Mouse (Mus musculus) liver, adult 2 months (tissue): ENCODE measurements around the gene Nup50. TPM values are rescaled to one million over a fixed set of nuclear protein-coding genes. Genes with fewer than 3 reads are reported as not detected.

Source experiments
- DNase-seq: peaks from one replicate; pipeline ENCODE4 v3.0.0-alpha.2; 2011; ENCODE audit warnings: low read depth, low spot score; ENCODE audit errors: extremely low read depth
- H3K27ac ChIP-seq: fragments of 200-500 bp; replicated peaks from 2 replicates; pipeline ENCODE4 v1.5.1; 2012; ENCODE audit warnings: low read depth, mild to moderate bottlenecking, control low read depth, inconsistent platforms, low read length; ENCODE audit not compliant: insufficient read depth
- H3K27me3 ChIP-seq: fragments of 200-500 bp; 2 replicates; pipeline ENCODE4 v1.6.1; 2012; ENCODE audit warnings: mild to moderate bottlenecking, moderate library complexity, low read length, inconsistent platforms; ENCODE audit not compliant: control insufficient read depth, insufficient read depth
- H3K36me3 ChIP-seq: fragments of 200-500 bp; 2 replicates; pipeline ENCODE4 v1.6.1; 2012; ENCODE audit warnings: low read length, inconsistent platforms; ENCODE audit not compliant: control insufficient read depth, insufficient read depth
- H3K4me1 ChIP-seq: fragments of 200-500 bp; 2 replicates; pipeline ENCODE4 v1.6.1; 2011; ENCODE audit warnings: low read length; ENCODE audit not compliant: control insufficient read depth, insufficient read depth
- H3K4me3 ChIP-seq: fragments of 200-500 bp; 2 replicates; pipeline ENCODE4 v1.5.1; 2011; ENCODE audit warnings: low read depth, mild to moderate bottlenecking, control low read depth, low read length, moderate library complexity; ENCODE audit not compliant: insufficient read depth
- H3K79me2 ChIP-seq: fragments of 200-500 bp; 2 replicates; pipeline ENCODE4 v1.6.1; 2012; ENCODE audit warnings: inconsistent platforms, mild to moderate bottlenecking, low read length, moderate library complexity; ENCODE audit not compliant: control insufficient read depth, insufficient read depth
- H3K9ac ChIP-seq: fragments of 200-500 bp; 2 replicates; pipeline ENCODE4 v1.6.1; 2012; ENCODE audit warnings: low read depth, mild to moderate bottlenecking, control low read depth, inconsistent platforms, low read length
- CTCF ChIP-seq: fragments of 200-500 bp; IDR thresholded peaks from 2 replicates; pipeline ENCODE4 v1.5.1; 2011; ENCODE audit warnings: low read depth, low read length, control low read depth
- POLR2A ChIP-seq: fragments of 200-500 bp; IDR thresholded peaks from 2 replicates; pipeline ENCODE4 v1.6.1; 2011; ENCODE audit warnings: low read length, control low read depth; ENCODE audit not compliant: insufficient read depth; ENCODE audit errors: extremely low read depth
- WGBS: fragments of 180-500 bp; shearing (Covaris S2); methylation state at CpG from one replicate; pipeline ENCODE4 v1.1.7; 2018; 5-methylcytosine and 5-hydroxymethylcytosine counted together
- polyA plus RNA-seq: library from polyadenylated mRNA; depleted of rRNA; stranded (reverse); fragments of >200 nt; gene quantifications from 2 replicates; pipeline ENCODE4 v1.2.3, GENCODE M21; 2012; rRNA removed
- total RNA-seq: library from RNA; depleted of rRNA; stranded (reverse); fragments of >200 nt; gene quantifications from 2 replicates; pipeline ENCODE4 v1.2.3, GENCODE M21; 2014; rRNA removed

Nup50 gene
- total and polyA plus RNA-seq, 2 experiments: 5.0 to 9.0 TPM

GRCm38 (mm10) chr15:84989098-84989497 is 65.9 kb downstream of the Nup50 start:
- H3K9ac ChIP-seq: no peak overlapping the region
- 97% methylated on average over 3 of the region's 3 CpGs for WGBS
- H3K4me3 ChIP-seq: no peak overlapping the region
- no peak for DNase-seq
- H3K27ac ChIP-seq: no peak overlapping the region
- peaks cover 21% of the 10 kb centered on the region for H3K79me2 ChIP-seq
- TF ChIP-seq POLR2A (no peak), CTCF (no peak)
- H3K27me3 ChIP-seq: no peaks in the 10 kb centered on the region
- H3K36me3 ChIP-seq: no peaks in the 10 kb centered on the region
- peaks cover 6% of the 10 kb centered on the region for H3K4me1 ChIP-seq

- no peaks in the 10 kb centered on the region for H3K36me3 ChIP-seq
- no peak overlapping the region for H3K4me3 ChIP-seq
- no peak for TF ChIP-seq POLR2A
- no peak for TF ChIP-seq CTCF
- H3K27ac ChIP-seq: no peak overlapping the region
- DNase-seq: no peak
- WGBS: 57% methylated on average over 7 of the region's 7 CpGs
- no peaks in the 10 kb centered on the region for H3K27me3 ChIP-seq
- no peak overlapping the region for H3K9ac ChIP-seq
- peaks cover 21% of the 10 kb centered on the region for H3K79me2 ChIP-seq
- H3K4me1 ChIP-seq: peaks cover 6% of the 10 kb centered on the region
Observed at GRCm38 (mm10) chr15:84989771-84990170, 66.6 kb downstream of the Nup50 start.

Other genes with a start within 250 kb of the Nup50 start
- not detected in 2 replicates for gene Arhgap8, start 203.4 kb upstream of the Nup50 start, total RNA-seq
- 0.20 TPM in 1 of 2 replicates, not detected in the other for gene Arhgap8, start 203.4 kb upstream of the Nup50 start, polyA plus RNA-seq
- gene Phf21b, start 67.4 kb upstream of the Nup50 start, total RNA-seq: 0.07 and 0.28 TPM in 2 replicates
- gene Phf21b, start 67.4 kb upstream of the Nup50 start, polyA plus RNA-seq: 0.19 and 0.29 TPM in 2 replicates
- 0.27 and 0.37 TPM in 2 replicates for gene Gm29666, start 3.4 kb upstream of the Nup50 start, total RNA-seq
- 0.05 and 0.09 TPM in 2 replicates for gene Gm29666, start 3.4 kb upstream of the Nup50 start, polyA plus RNA-seq
- 9.8 and 11.3 TPM in 2 replicates for gene 5031439G07Rik, start 65.1 kb downstream of the Nup50 start, total RNA-seq
- gene 5031439G07Rik, start 65.1 kb downstream of the Nup50 start, polyA plus RNA-seq: 9.0 and 11.2 TPM in 2 replicates
- not detected in 2 replicates for gene Upk3a, start 93.7 kb downstream of the Nup50 start, total RNA-seq
- gene Upk3a, start 93.7 kb downstream of the Nup50 start, polyA plus RNA-seq: not detected in 2 replicates
- gene Fam118a, start 105.5 kb downstream of the Nup50 start, total RNA-seq: 2.6 and 3.0 TPM in 2 replicates
- 0.98 and 1.3 TPM in 2 replicates for gene Fam118a, start 105.5 kb downstream of the Nup50 start, polyA plus RNA-seq
- 0.20 and 2.5 TPM in 2 replicates for gene Smc1b, start 208.6 kb downstream of the Nup50 start, total RNA-seq
- gene Smc1b, start 208.6 kb downstream of the Nup50 start, polyA plus RNA-seq: 0.01 TPM in 1 of 2 replicates, not detected in the other
- not detected in 2 replicates for gene Ribc2, start 208.7 kb downstream of the Nup50 start, total RNA-seq
- gene Ribc2, start 208.7 kb downstream of the Nup50 start, polyA plus RNA-seq: not detected in 2 replicates